Mouse (Mus musculus) heart, embryonic 14.5 days (tissue): ENCODE results near the gene Dop1a. TPM values are rescaled to one million over a fixed set of nuclear protein-coding genes. Genes with fewer than 3 reads are reported as not detected.

Source experiments
- ATAC-seq: fragments of 200-750 bp; cut with Nextera tagmentation; 2 replicates; pipeline ENCODE4 v1.8.0; 2017; ENCODE audit warnings: low read depth, moderate TSS enrichment; ENCODE audit not compliant: insufficient number of reproducible peaks, insufficient read depth, low FRiP score
- H3K27ac ChIP-seq, 2 experiments: fragments of 200-500 bp in 1 of 2; fragments of 300-500 bp in 1 of 2; sonication (generic) in 1 of 2; replicated peaks in 1 of 2; 2 replicates each; pipeline ENCODE4 v1.5.1; 2012 to 2014; ENCODE audit warnings: low read depth in 2 of 2, low read length in 2 of 2, control low read depth in 1 of 2, mild to moderate bottlenecking in 1 of 2, mixed read lengths in 1 of 2; ENCODE audit not compliant: control insufficient read depth in 1 of 2, insufficient read depth in 1 of 2
- H3K27me3 ChIP-seq: fragments of 300-500 bp; sonication (generic); 2 replicates; pipeline ENCODE4 v1.6.1; 2014; ENCODE audit warnings: mild to moderate bottlenecking, low read length, control low read depth; ENCODE audit not compliant: control insufficient read depth, insufficient read depth
- H3K36me3 ChIP-seq: fragments of 300-500 bp; sonication (generic); 2 replicates; pipeline ENCODE4 v1.6.1; 2014; ENCODE audit warnings: mild to moderate bottlenecking, control low read depth, low read length, mixed read lengths; ENCODE audit not compliant: control insufficient read depth, insufficient read depth
- H3K4me1 ChIP-seq, 2 experiments: fragments of 200-500 bp in 1 of 2; fragments of 300-500 bp in 1 of 2; sonication (generic) in 1 of 2; 2 replicates each; pipeline ENCODE4 v1.6.1; 2012 to 2014; ENCODE audit warnings: low read length in 2 of 2, control low read depth in 1 of 2, mixed read lengths in 1 of 2; ENCODE audit not compliant: control insufficient read depth in 2 of 2, insufficient read depth in 2 of 2
- H3K4me2 ChIP-seq: fragments of 300-500 bp; sonication (generic); 2 replicates; pipeline ENCODE4 v1.6.1; 2014; ENCODE audit warnings: mild to moderate bottlenecking, low read length
- H3K4me3 ChIP-seq, 2 experiments: fragments of 200-500 bp in 1 of 2; fragments of 300-500 bp in 1 of 2; sonication (generic) in 1 of 2; 2 replicates each; pipeline ENCODE4 v1.5.1; 2012 to 2014; ENCODE audit warnings: low read length in 2 of 2, mild to moderate bottlenecking in 2 of 2, control low read depth in 1 of 2, low read depth in 1 of 2, moderate library complexity in 1 of 2; ENCODE audit not compliant: control insufficient read depth in 1 of 2, insufficient read depth in 1 of 2
- H3K9ac ChIP-seq: fragments of 300-500 bp; sonication (generic); 2 replicates; pipeline ENCODE4 v1.6.1; 2014; ENCODE audit warnings: mild to moderate bottlenecking, low read length
- H3K9me3 ChIP-seq: fragments of 300-500 bp; sonication (generic); 2 replicates; pipeline ENCODE4 v1.6.1; 2016; ENCODE audit warnings: low read length, control low read depth; ENCODE audit not compliant: control insufficient read depth
- WGBS: fragments of 180-500 bp; shearing (Covaris S2); extraction: QIAGEN DNeasy Blood & Tissue Kit; methylation state at CpG from one replicate; pipeline ENCODE4 v1.1.7; 2014; 5-methylcytosine and 5-hydroxymethylcytosine counted together
- polyA plus RNA-seq: library from polyadenylated mRNA; unstranded; fragments of >200 nt; fragmentation: Nextera tagmentation; extraction: Ambion mirVana; gene quantifications from 2 replicates; pipeline ENCODE4 v1.2.1, GENCODE M21; 2014

Gene Dop1a
- polyA plus RNA-seq, 1 experiment from 2014 or later: 16.5 TPM

DNA sequence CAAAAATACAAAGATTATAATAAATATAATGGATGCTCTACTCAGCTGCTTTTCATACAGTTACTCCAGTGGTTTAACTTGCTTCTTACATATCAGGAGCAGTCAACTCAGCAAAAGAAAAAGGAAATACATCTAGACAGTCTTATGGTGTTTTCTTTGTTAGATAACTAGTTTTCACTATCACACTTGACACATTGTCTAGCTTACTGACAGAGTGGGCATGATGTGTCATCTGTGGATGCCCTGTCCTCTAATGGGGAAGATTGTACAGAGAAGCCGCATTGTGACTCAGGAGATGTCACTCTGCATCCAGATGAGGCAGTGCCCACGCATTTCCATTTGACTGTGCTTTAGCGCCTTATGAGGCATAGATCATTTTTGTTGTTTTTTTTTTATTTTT lies 32.1 kb downstream of the Dop1a start:
- WGBS: 91% methylated on average over 3 of the region's 3 CpGs

DNA sequence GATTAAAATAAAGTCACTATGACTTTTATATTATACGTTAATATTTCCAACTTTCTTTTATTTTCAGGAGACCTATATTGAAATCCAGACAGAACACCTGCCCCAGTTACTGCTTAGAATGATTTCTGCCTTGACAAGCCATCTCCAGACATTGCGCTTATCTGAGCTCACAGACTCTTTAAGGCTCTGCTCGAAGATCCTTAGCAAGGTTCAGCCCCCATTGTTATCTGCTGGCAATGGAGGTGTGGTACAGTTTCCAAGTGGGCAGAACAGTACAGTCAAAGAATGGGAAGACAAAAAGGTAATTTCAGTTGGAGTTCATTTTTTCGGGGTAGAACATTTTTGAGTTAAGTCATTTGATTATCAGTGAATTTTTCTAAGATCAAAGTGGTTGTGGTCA lies 40.5 kb downstream of the Dop1a start:
- Histone ChIP-seq H3K4me3 (no peak overlapping the region), H3K27ac (no peak overlapping the region), H3K36me3 (peaks cover 50% of the 10 kb centered on the region), H3K9ac (no peak overlapping the region), H3K9me3 (no peaks in the 10 kb centered on the region), H3K4me1 (no peaks in the 10 kb centered on the region), H3K27me3 (no peaks in the 10 kb centered on the region), H3K4me2 (no peak overlapping the region)
- ATAC-seq: no peak
- 81% methylated on average over 4 of the region's 4 CpGs for WGBS

More for the DNA sequence above, 32.1 kb downstream of the Dop1a start:
- Histone ChIP-seq H3K9ac (no peak overlapping the region), H3K4me1 (no peaks in the 10 kb centered on the region), H3K36me3 (peaks cover 57% of the 10 kb centered on the region), H3K4me3 (no peak overlapping the region), H3K4me2 (no peak overlapping the region), H3K9me3 (no peaks in the 10 kb centered on the region), H3K27me3 (no peaks in the 10 kb centered on the region), H3K27ac (no peak overlapping the region)
- no peak for ATAC-seq

DNA sequence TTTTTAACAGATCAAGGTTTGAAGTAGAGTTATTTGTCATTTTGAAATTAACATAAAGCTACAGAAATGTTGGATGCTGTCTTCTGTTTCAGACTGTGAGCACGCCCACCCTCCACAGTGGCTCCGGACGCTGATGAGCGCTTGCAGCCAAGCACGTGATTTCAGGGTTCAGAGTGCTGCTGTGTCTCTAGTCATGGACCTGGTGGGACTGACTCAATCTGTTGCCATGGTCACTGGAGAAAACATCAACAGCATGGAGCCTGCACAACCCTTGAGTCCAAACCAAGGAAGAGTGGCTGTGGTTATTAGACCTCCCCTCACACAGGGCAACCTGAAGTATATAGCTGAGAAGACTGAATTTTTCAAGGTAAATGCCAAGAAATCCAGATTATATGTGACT lies 46.8 kb downstream of the Dop1a start:
- Histone ChIP-seq H3K9me3 (no peaks in the 10 kb centered on the region), H3K9ac (no peak overlapping the region), H3K27ac (no peak overlapping the region), H3K4me1 (no peaks in the 10 kb centered on the region), H3K36me3 (peaks cover 56% of the 10 kb centered on the region), H3K27me3 (no peaks in the 10 kb centered on the region), H3K4me3 (no peak overlapping the region), H3K4me2 (no peak overlapping the region)
- ATAC-seq: no peak
- 50% methylated on average over 5 of the region's 5 CpGs for WGBS

DNA sequence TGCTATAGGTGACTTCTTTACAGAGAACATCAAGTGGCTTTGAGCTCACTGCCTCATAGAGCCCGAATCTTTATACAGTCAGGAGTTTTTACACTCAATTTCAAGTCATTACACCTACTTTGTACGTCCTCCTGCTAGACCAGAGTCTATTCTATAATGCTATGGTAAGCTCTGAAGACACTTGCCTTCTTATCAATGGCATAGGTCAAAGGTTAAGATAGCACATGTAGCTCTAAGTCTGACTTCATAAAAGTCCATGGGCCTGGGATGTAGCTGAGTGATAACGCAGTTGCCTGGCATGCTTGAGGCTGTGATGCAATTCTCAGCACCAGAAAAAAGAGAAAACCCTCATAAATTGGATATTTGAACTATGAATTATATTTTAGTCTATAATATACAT lies 47.4 kb downstream of the Dop1a start:
- Histone ChIP-seq H3K4me1 (no peaks in the 10 kb centered on the region), H3K4me3 (no peak overlapping the region), H3K4me2 (no peak overlapping the region), H3K27me3 (no peaks in the 10 kb centered on the region), H3K27ac (no peak overlapping the region), H3K36me3 (peaks cover 56% of the 10 kb centered on the region), H3K9ac (no peak overlapping the region), H3K9me3 (no peaks in the 10 kb centered on the region)
- WGBS: 59% methylated on average over 3 of the region's 3 CpGs
- ATAC-seq: no peak

DNA sequence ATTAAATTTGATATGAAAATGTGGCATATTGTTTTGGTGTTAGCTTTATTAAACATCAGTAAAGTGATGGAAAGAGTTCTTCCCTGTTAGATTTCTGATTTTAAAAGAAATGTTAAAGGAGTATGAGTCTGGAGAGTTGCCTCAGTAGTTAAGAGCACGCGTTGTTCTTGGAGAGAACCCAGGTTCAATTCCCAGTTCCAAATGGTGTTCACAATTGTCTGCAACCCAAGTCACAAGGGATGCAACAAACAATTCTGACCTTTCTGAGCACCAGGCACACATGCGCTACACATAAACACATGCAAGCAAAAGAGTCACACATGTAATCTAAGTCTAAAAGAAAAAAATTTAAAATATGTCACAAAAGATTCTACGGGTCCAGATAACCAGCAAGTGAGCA lies 47.8 kb downstream of the Dop1a start:
- Histone ChIP-seq H3K9ac (no peak overlapping the region), H3K4me3 (no peak overlapping the region), H3K27ac (no peak overlapping the region), H3K36me3 (peaks cover 57% of the 10 kb centered on the region), H3K4me1 (no peaks in the 10 kb centered on the region), H3K9me3 (no peaks in the 10 kb centered on the region), H3K4me2 (no peak overlapping the region), H3K27me3 (no peaks in the 10 kb centered on the region)
- no peak for ATAC-seq
- WGBS: 95% methylated on average over 4 of the region's 4 CpGs

GRCm38 (mm10) chr9:86522335-86522734 lies 55.4 kb downstream of the Dop1a start:
- no peaks in the 10 kb centered on the region for H3K27me3 ChIP-seq
- no peak overlapping the region for H3K4me3 ChIP-seq
- no peak overlapping the region for H3K9ac ChIP-seq
- peaks cover 53% of the 10 kb centered on the region for H3K36me3 ChIP-seq
- H3K4me2 ChIP-seq: no peak overlapping the region
- H3K27ac ChIP-seq: no peak overlapping the region
- ATAC-seq: no peak
- no peaks in the 10 kb centered on the region for H3K9me3 ChIP-seq
- H3K4me1 ChIP-seq: no peaks in the 10 kb centered on the region

DNA sequence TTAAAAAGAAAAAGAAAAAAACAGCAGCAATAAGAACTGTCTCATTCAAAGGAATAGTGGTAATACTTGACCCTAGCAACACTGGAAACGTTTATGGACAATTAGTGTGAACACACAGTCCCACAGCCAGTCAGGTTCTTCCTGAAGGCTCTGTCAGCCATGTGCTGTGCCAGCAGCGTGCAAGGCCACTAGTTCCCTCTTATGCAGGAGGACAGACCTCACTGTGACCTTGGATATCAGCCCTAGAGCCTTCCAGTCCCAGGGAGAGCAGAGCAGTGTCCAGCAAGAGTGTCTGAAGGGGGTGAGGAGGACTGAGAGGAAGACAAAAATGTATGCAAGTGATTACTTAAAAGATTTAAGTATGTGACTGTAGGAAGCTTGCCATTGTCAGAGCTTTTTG lies 58.6 kb downstream of the Dop1a start:
- Histone ChIP-seq H3K9me3 (no peaks in the 10 kb centered on the region), H3K4me2 (no peak overlapping the region), H3K27me3 (no peaks in the 10 kb centered on the region), H3K9ac (no peak overlapping the region), H3K4me3 (no peak overlapping the region), H3K27ac (no peak overlapping the region), H3K4me1 (no peaks in the 10 kb centered on the region), H3K36me3 (peaks cover 51% of the 10 kb centered on the region)
- 17% methylated on average over 2 of the region's 2 CpGs for WGBS
- ATAC-seq: no peak

GRCm38 (mm10) chr9:86534071-86534470 lies 67.1 kb downstream of the Dop1a start:
- no peaks in the 10 kb centered on the region for H3K9me3 ChIP-seq
- ATAC-seq: no peak
- no peak overlapping the region for H3K27ac ChIP-seq
- H3K9ac ChIP-seq: no peak overlapping the region
- no peaks in the 10 kb centered on the region for H3K4me1 ChIP-seq
- H3K36me3 ChIP-seq: peaks cover 40% of the 10 kb centered on the region
- H3K4me2 ChIP-seq: no peak overlapping the region
- H3K27me3 ChIP-seq: no peaks in the 10 kb centered on the region
- no peak overlapping the region for H3K4me3 ChIP-seq
- 84% methylated on average over 5 of the region's 5 CpGs for WGBS
